Mouse (Mus musculus) cerebellum, adult 2 months (tissue): ENCODE measurements around the gene Kcnk12. TPM values are rescaled to one million over a fixed set of nuclear protein-coding genes. Genes with fewer than 3 reads are reported as not detected.

Experiments
- DNase-seq, 2 experiments: peaks; one replicate each; pipeline ENCODE4 v3.0.0; 2021
- H3K27ac ChIP-seq: fragments of 200-500 bp; 2 replicates; pipeline ENCODE4 v1.5.1; 2012; ENCODE audit warnings: low read length, control low read depth, inconsistent platforms; ENCODE audit not compliant: insufficient read depth
- H3K27me3 ChIP-seq: fragments of 200-500 bp; 2 replicates; pipeline ENCODE4 v1.6.1; 2012; ENCODE audit warnings: inconsistent platforms, mild to moderate bottlenecking, low read length, moderate library complexity; ENCODE audit not compliant: control insufficient read depth, insufficient read depth
- H3K4me1 ChIP-seq: fragments of 200-500 bp; 2 replicates; pipeline ENCODE4 v1.6.1; 2011; ENCODE audit warnings: low read length; ENCODE audit not compliant: control insufficient read depth, insufficient read depth
- H3K4me3 ChIP-seq: fragments of 200-500 bp; replicated peaks from 2 replicates; pipeline ENCODE3; 2011; ENCODE audit warnings: mild to moderate bottlenecking, low read depth, low read length, control low read depth; ENCODE audit not compliant: insufficient read depth
- CTCF ChIP-seq: fragments of 200-500 bp; IDR thresholded peaks from 2 replicates; pipeline ENCODE4 v1.5.1; 2011; ENCODE audit warnings: low read depth, mild to moderate bottlenecking, control low read depth, low read length, moderate library complexity, borderline replicate concordance; ENCODE audit not compliant: insufficient read depth
- POLR2A ChIP-seq: fragments of 200-500 bp; IDR thresholded peaks from 2 replicates; pipeline ENCODE4 v1.6.1; 2011; ENCODE audit warnings: low read length, control low read depth, borderline replicate concordance; ENCODE audit not compliant: insufficient read depth
- WGBS: fragments of 180-500 bp; shearing (Covaris S2); methylation state at CpG from one replicate; pipeline ENCODE4 v1.1.7; 2018; 5-methylcytosine and 5-hydroxymethylcytosine counted together
- polyA plus RNA-seq: library from polyadenylated mRNA; depleted of rRNA; stranded (reverse); fragments of >200 nt; gene quantifications from 2 replicates; pipeline ENCODE4 v1.2.3, GENCODE M21; 2012

Gene Kcnk12
- polyA plus RNA-seq, 1 experiment: 43.2 TPM

DNA sequence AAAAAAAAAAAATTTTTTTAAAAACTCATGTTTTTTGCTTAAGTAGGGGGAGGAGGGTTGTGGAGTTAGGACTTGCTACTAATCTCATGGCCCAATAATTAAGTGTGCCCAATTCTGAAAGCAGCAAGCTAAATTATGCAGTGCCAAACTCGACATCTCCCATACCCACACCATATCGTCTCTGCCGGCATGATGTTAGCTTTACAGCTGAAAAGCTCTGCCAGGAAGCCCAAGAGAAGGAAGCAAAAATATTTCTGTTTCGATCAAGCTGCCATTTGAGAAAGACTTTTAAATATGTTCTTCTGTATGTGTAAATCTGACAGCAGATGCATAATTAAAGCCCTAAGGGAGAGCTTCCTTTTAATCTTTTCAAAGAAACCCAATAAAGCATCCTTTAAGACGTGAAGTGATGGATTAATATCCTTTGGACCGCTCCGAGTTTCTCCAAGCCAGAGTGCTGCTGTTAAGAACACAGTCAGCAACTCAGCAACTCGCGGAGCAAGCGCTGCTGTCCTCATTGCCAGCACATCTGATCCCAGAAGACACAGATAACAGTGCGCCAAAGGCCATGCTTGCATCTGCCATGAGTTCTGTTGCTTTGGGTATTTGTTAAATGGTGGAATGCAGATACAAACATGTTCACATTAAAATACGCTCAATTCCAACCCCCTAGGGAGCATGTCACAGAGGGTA, 5.0 kb downstream of the Kcnk12 start:
- Histone ChIP-seq H3K27ac (no peak overlapping the region), H3K4me1 (peaks cover 28% of the 10 kb centered on the region), H3K27me3 (no peaks in the 10 kb centered on the region), H3K4me3 (peak overlapping the region; percentile 53)
- WGBS: 13% methylated on average over 12 of the region's 12 CpGs
- DNase-seq: no peak
- TF ChIP-seq CTCF: no peak
- TF ChIP-seq POLR2A: no peak

GRCm38 (mm10) chr17:87791517-87792098, 6.2 kb downstream of the Kcnk12 start:
- TF ChIP-seq POLR2A (no peak), CTCF (no peak)
- DNase-seq: peak; percentile 58 to 64
- Histone ChIP-seq H3K27ac (peak overlapping the region; percentile 13; the same call in 1 of the 2 replicates), H3K4me1 (peaks cover 34% of the 10 kb centered on the region), H3K4me3 (peak overlapping the region; percentile 32), H3K27me3 (no peaks in the 10 kb centered on the region)
- 19% methylated on average over 7 of the region's 7 CpGs for WGBS

DNA sequence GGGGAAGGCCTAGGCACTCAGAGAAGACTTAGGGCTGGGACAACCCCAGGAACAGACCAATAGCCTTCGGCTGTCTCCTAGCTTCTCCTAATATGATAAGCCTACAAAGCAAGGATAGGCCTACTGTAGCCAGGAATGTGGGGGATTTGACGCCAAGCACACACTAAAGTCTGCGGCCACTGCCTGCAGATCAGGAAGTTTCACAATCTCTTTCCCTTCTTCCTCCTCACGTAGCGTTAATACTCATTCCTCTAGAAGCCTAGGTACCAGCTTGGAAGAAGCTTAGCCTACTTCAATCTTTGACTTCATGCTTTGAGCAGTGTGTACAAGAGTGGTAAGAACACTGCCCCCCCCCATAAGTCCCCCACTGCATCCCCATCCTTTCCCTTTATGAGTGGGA, 7.1 kb downstream of the Kcnk12 start:
- TF ChIP-seq POLR2A (no peak), CTCF (no peak)
- peaks cover 44% of the 10 kb centered on the region for H3K4me1 ChIP-seq
- H3K27me3 ChIP-seq: no peaks in the 10 kb centered on the region
- no peak for DNase-seq
- H3K27ac ChIP-seq: no peak overlapping the region
- no peak overlapping the region for H3K4me3 ChIP-seq
- WGBS: 83% methylated on average over 5 of the region's 5 CpGs

- no peak overlapping the region for H3K4me3 ChIP-seq
- no peak for TF ChIP-seq POLR2A
- no peak for TF ChIP-seq CTCF
- peak; percentile 17 to 23 for DNase-seq
- WGBS: 24% methylated on average over 6 of the region's 6 CpGs
- H3K4me1 ChIP-seq: peaks cover 65% of the 10 kb centered on the region
- no peaks in the 10 kb centered on the region for H3K27me3 ChIP-seq
- H3K27ac ChIP-seq: 0 out of 2 replicates have a peak overlapping the region, but pooled peaks have one; percentile 32
Observed at GRCm38 (mm10) chr17:87788216-87788615, 9.6 kb downstream of the Kcnk12 start.

- Histone ChIP-seq H3K27me3 (no peaks in the 10 kb centered on the region), H3K27ac (0 out of 2 replicates have a peak overlapping the region, but pooled peaks have one; percentile 12), H3K4me3 (no peak overlapping the region), H3K4me1 (peaks cover 67% of the 10 kb centered on the region)
- WGBS: 54% methylated on average over 4 of the region's 4 CpGs
- DNase-seq: peak; percentile 5 to 18
- no peak for TF ChIP-seq POLR2A
- no peak for TF ChIP-seq CTCF
Observed at GRCm38 (mm10) chr17:87787711-87788110, 10.1 kb downstream of the Kcnk12 start.

GRCm38 (mm10) chr17:87785721-87786120, 12.1 kb downstream of the Kcnk12 start:
- Histone ChIP-seq H3K4me3 (no peak overlapping the region), H3K27ac (peak overlapping the region; percentile 18), H3K4me1 (peaks cover 57% of the 10 kb centered on the region), H3K27me3 (no peaks in the 10 kb centered on the region)
- 71% methylated on average over 15 of the region's 15 CpGs for WGBS
- peak; percentile 6 to 31 for DNase-seq
- no peak for TF ChIP-seq CTCF
- TF ChIP-seq POLR2A: no peak

GRCm38 (mm10) chr17:87784911-87785310, 12.9 kb downstream of the Kcnk12 start:
- 45% methylated on average over 2 of the region's 2 CpGs for WGBS
- H3K27ac ChIP-seq: peak overlapping the region; percentile 66; the same call in 1 of the 2 replicates
- TF ChIP-seq CTCF (no peak), POLR2A (no peak)
- H3K27me3 ChIP-seq: no peaks in the 10 kb centered on the region
- peak; percentile 38 to 42 for DNase-seq
- no peak overlapping the region for H3K4me3 ChIP-seq
- peaks cover 52% of the 10 kb centered on the region for H3K4me1 ChIP-seq
